Mouse (Mus musculus) gastrocnemius, adult 18-20 months (tissue): ENCODE measurements around the gene Scgb2b17. TPM values are rescaled to one million over a fixed set of nuclear protein-coding genes. Genes with fewer than 3 reads are reported as not detected.
"Not testable (repeated sequence)": the region's sequence is repeated elsewhere in the genome, so short reads cannot be mapped to it uniquely, and the experiment has no call there.

Source experiments
- DNase-seq: peaks from one replicate; pipeline ENCODE4 v3.0.0; 2021; ENCODE audit warnings: low spot score
- long read RNA-seq, 2 experiments: library from polyadenylated mRNA; stranded (forward); transcript quantifications; one replicate each; pipeline ENCODE4 v2.0.0; 2021
- total RNA-seq, 2 experiments: library from RNA; stranded (reverse); gene quantifications; 2 replicates each; pipeline ENCODE4 v1.2.3; 2021

Scgb2b17 gene
- total RNA-seq = not detected
- long read RNA-seq, experiment 1 = 0 reads
- long read RNA-seq, experiment 2 = 0 reads

DNA sequence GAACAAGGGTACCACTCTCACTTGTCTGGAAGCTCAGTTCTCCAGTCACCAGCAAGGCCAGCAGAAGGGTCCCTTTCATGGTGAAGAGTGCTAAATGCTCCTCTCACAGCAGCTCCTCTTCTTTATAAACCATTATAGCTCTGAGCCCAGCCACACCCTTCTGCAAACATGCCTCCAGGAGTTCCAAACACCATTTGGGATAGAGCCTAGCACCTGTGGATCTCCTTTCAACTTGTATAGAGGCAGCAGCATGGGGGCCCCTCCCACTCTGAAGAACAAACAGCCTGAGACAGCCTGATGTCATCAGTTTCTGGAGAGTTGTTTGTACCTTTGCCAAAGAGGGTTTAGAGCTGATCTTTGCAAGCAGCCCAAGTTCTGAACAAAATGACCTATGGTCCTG, at the start of gene Scgb2b17:
Gene Scgb2b17 (minus strand): TSS at position 101 of the 400 bp plus-strand sequence.
- not testable (repeated sequence) for DNase-seq

DNA sequence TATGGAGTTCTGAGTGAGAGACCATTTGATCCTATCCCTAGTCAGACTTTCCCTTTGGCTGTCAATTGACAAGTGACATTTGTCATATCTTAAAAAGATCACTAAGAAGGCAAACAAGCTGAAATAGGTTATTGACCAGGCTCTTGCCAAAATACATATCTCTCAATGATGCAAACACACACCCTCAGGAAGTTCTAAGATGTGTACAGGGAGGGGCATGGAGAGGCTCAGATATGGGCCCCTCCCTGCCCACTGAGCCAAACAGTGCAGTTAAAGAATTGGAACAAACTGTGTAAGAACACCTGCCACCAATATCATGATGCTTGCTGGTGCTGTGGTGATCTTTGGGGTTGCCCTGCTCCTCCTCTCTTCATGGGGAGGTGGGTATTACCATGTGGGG, 6.8 kb upstream of the Scgb2b17 start, which contains the start of gene Scgb1b17:
Gene Scgb1b17 (plus strand): TSS at position 301 of the 400 bp plus-strand sequence.
- DNase-seq = not testable (repeated sequence)

Other genes starting within 250 kb of the Scgb2b17 start
- not detected for gene Scgb2b15, start 226.9 kb downstream of the Scgb2b17 start, total RNA-seq
- gene Scgb1b15, start 220.0 kb downstream of the Scgb2b17 start, total RNA-seq = not detected
- not detected for gene Scgb1b17, start 6.9 kb upstream of the Scgb2b17 start, total RNA-seq
- not detected for gene Scgb2b18, start 117.3 kb upstream of the Scgb2b17 start, total RNA-seq
- gene Scgb1b18, start 129.0 kb upstream of the Scgb2b17 start, total RNA-seq = not detected
- gene Scgb2b19, start 223.8 kb upstream of the Scgb2b17 start, total RNA-seq = not detected
- gene Scgb1b19, start 230.7 kb upstream of the Scgb2b17 start, total RNA-seq = not detected